Mouse (Mus musculus): Measurements from ENCODE around the gene Gli1.
A peak's percentile ranks its signal among the peaks of the same experiment; 100 is the strongest.

Gli1 gene

DNA sequence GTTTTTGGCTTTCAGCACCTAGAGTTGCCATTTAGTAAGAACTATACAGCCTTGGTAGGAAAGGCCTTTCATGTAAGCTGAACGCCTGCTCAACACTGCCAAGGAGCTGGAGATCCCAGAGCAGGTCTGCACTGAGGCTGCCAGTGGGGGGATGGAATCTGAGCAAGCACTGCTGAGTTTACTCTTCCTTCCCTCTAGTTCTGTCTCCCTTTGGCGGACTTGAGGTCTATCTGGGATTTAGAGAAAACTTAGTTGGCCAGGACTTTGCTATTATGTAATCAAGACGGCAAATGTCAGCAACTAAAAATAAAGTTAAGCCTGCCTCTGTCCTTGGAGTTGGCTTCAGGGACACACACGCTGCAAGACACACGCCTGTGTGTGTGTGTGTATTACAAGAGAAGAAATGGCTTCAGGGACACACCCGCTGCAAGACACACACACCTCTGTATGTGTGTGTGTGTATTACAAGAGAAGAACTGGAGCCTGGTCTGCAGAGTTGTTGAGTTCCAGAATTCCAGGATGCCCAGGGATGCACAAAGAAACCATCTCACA, 48.7 kb downstream of the Gli1 start:
- no peak for DNase-seq (ENCODE audit: low read depth, low spot score)

DNA sequence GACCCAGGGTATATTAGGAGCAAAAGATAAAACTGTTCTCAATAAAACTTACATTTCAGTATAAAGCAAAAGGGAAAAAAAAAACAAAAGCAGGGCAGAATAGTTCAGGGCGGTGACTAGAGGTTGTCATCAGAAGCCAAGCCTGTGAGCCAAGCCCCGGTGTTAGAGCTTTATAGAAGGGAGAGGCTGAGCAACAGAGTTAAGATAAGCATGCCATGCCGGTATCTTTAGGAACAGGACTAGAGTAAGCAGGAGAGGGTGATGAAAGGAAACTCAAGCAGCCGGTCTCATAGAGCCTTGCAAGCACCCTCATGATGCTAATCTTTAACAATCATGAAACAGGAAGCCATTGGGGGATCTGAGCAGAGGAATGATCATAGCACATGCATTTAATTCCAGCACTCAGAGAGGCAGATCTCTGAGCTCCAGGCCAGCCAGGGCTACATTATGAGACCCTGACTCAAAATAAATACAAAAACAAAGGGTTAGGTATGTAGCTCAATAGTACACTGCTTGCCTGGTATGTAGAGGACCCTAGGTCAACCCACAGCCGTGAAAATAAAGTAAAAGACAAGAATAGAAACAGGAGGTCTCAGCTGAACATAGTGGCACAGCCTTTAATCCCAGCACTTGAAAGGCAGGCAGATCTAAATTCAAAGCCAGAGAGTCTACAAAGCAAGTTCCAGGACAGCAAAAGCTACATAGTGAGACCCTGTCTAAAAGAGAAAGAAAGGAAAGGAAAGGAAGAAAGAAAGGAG, 49.7 kb downstream of the Gli1 start:
- DNase-seq (ENCODE audit: low read depth, low spot score): no peak

DNA sequence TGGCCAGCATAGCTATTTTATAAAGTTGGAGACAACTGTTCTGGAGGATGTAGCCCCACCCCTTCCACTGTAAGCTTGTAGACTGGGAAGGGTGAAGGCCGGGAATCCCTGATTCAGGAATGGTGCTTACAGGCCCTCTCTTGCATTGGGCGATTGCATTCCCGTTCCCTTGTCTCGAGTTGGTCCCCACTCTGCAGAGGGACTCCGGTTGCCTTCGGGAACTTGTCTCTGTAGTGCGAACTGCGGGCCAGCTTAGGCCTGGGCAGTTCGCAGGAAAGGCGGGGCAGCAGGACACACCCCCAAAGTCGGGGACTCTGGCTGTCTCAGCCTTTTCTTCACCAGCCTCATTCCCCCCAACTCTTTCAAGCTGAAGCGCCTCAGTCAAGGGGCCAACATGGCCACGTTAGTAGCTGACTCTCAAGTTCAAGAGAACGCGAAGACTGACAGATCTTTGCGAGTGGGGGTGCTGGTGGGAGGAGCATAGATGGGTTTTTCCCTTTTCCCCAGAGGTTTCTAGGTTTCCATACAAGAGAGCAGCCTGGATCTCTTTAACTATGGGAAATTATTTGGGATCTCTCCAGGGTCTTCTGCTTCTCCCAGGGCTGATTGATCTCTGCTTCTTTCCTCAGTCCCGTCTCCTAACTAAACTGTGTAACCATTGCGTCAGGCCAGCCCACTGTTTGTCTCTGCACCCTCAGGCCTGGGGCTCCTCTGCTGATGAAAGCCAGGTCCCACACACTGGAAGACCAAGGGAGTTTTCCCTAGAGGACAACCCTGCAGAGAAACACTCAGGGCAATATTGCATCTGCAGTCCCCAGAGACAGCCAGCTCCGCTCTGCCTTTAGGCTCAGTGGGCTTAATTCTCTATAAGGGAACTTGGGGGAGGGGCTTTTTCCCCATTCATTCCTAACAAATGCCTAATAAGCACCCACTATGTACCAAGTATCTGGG, 50.6 kb downstream of the Gli1 start:
- DNase-seq (ENCODE audit: low read depth, low spot score): peak; percentile 49

DNA sequence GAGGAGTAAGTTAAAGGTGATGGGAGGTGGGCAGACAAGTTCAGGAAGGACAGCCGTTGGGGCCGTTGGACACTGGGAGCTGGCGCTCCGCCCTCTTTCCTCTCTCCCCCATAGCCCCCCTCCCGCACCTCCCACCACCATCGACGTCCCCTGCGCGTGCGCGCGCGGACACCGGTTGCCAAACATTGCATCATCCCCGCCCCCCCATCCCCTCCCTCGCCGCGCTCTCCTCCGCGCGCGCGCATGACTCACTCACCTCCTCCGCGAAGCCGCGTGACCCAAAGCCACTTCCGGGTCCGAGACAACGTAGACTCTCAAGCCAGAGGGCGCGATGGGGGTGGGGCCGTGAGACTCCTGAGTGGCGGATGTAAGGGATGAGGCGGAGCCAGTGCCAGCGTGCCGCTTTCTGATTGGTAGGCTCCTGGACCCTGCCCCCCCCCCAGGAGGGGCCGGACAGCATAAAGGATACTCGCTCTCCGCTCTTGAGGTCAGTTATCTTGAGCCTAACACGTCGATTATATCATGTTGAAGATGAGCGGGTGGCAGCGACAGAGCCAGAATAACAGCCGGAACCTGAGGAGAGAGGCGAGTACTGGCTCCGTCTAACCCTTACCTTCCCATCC, 51.4 kb downstream of the Gli1 start:
- peak; percentile 100 for DNase-seq (ENCODE audit: low read depth, low spot score)

DNA sequence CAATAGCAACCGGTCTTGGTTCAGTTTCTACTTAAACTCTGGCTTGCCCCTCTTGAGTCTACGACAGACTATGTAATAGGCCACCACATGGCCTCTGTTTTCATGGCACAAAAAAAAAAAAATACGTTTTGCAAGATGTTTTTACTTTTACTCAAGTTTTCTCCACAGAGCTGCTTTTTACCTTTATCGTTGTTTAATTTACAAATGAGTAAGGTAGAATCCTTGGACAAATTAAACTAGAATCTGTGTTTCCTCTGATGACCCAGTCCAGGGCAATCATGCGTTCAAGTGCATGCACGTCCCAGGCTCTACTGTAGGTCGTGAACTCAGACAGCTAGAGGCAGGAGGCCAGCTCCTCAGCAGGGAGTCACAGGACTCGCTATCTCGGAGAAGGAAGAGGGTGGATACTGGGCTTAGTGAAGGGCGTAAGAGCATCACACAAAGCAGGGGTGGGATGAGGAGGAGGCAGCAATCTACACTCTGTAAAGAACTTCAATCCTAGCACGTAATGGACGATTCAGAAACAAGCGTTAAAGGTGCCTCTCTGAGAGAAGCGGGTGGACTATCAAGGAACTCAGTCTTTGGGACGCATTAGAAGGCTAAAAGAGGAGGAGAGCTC, 52.1 kb downstream of the Gli1 start:
- peak; percentile 76 for DNase-seq (ENCODE audit: low read depth, low spot score)

DNA sequence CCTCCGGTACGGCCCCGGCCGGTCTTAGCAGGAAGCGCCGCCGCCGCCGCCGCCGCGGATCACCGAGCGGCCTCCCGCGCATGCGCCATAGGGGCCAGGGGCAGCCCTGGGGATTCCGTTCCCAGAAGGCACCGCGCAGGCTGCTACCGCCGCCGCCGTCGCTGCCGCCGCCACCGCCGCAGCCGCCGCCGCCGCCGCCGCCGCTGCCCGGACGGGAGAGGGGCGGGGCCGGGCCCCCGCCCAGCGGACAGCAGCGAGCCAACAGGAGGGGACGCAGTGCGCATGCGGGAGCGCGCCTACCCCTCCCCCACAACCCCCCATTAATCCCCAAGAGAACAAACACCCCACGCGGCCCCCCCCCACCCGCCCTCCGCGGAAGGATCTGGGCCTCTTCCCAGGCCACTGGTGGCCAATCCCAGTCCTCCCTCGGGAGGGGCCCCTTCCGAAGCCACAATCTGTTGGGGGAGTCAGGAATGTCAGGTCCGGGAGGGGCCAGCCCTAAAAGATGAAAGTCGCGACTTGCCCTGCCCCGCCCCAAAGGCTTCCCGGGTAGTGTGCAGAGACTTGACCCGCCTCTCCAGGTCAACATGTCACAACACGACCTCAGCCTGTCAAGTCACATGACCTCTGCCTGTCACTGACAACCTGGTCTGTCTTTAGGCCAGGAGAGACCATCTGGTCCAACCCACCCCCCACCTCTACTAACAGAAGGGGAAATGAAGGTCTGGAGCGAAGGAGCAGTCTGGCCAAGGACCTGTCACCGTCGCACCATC, 52.8 kb downstream of the Gli1 start, which contains the start of gene Mbd6:
Mbd6 (minus strand) TSS at position 219 of the 773 bp plus-strand sequence.
- peak; percentile 93 for DNase-seq (ENCODE audit: low read depth, low spot score)

DNA sequence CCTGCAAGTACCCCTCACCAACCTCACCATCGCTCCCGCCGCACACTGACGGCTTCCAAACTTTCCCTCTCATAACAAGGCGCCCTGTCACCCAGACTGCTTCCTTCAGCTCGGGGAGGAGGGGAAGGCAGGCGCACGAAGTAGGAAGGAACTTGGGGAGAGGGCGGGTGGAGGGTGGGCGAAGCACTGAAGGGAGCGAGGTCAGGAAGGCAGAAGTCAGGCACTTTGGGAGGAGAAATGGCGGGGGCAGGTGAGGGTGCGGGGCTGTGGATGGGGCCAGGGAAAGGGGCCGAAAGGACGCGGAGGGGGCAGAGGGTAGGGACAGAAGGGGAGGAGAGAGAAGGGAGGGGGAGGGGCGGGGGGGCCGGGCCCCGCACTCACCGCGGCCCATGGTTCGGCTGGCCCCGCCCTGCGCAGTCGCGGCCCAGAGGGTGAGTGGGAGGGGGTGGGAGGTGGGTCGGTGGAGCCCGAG, 53.4 kb downstream of the Gli1 start:
- DNase-seq (ENCODE audit: low read depth, low spot score): peak; percentile 66

DNA sequence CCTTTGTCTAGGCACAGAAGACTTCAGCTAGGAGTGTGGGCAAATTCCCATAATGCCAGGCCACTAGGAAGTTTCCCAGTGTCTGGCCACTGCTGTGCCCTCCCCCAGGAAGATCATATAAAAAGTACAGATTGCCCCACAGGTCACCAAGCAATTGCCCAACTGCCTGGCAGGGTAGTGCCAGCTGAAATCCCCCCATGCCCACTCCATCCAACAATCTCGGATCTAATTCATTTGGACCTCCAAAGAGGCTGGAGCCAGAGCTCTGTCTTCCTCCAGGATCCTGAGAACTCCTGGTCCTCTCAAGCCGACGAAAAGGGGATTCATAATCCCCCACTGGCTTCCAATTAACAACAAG, 53.9 kb downstream of the Gli1 start:
- no peak for DNase-seq (ENCODE audit: low read depth, low spot score)

DNA sequence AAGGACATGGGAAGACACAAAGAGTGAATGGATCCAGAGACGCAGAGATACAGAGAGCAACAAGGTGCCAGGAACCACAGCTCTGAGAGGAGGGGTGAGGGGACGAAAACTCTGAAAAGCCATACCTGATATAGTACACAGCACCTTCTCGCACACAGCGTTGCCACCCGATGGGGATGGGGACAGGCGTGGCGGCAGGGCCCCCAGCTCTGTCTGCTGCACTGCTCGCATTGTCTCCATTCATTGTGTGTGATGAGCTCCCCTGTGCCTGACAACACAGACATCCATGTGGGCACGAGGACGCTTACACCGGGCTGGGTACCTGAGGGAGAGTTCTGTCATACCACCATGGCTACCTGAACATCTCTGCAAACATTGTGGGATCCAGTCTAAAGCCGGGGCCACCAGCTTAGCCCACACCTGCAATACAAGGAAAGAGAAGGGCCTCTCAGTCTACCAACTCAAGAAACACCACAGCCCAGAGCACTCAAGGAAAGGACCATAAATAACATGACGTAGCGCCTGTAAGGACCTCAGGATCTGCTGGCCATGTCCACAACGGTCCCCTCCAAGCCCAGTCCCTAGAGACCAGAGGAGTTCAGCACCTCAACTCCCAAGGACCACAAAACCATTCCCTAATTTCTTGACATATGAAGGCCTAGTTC, 54.4 kb downstream of the Gli1 start:
- DNase-seq (ENCODE audit: low read depth, low spot score): no peak

DNA sequence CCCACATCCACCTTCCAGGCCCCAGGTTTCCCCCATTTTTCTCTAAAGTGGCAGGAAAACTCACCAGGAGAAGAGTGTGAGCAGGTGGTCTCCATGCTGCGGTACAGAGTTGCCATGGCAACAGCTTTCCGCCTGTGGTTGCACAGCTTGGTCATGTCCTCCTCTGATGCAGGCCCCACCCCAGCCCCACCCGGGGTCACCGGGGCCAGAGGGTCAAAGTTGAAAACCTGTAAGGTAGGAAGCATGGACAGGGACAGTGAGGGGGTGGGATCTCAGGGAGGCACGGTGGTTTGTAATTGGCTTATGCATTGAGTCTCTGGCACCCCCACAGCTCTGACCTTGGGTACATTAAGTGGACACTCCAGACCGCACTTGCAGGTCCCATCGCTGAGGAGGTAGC, 55.0 kb downstream of the Gli1 start:
- DNase-seq (ENCODE audit: low read depth, low spot score): no peak

DNA sequence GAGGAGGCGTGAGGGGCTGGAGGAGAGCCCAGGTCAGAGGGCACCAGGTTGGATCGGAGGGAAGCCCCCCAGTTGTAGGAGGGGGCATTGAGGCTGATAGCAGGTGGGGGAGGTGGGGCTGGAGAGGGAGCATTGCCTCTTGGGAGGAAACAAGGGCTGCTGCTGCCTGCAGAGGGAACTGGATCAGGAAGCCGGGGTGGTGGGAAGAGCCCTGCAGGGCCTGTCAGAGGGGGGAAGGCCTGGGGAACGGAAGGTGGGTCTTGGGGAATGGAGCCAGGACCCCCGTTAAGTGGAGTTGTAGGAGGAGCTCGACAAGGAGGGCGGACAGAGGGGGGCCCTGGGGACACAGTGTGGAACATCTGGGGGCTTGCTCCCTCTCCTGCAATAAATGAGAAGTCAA, 55.6 kb downstream of the Gli1 start:
- no peak for DNase-seq (ENCODE audit: low read depth, low spot score)

DNA sequence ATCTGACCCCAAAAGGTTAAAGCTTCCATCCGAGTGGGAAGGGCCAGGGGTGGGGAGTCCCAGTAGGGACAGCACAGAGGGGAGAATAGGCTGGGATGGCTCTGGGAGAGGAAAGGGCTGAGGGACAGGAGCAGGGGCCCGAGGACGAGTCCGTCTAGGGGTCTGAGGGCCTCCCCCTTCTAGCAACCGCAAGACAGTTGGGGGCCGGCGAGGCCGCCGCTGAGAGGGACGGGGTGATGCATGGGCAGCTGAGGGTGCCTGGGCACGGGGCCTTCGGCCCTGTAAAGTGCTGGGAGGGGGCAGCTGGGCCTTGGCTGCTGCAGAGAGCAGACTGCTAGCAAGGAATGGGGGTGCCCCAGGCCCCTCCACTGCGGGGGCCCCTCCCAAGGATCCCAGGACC, 56.1 kb downstream of the Gli1 start:
- no peak for DNase-seq (ENCODE audit: low read depth, low spot score)

DNA sequence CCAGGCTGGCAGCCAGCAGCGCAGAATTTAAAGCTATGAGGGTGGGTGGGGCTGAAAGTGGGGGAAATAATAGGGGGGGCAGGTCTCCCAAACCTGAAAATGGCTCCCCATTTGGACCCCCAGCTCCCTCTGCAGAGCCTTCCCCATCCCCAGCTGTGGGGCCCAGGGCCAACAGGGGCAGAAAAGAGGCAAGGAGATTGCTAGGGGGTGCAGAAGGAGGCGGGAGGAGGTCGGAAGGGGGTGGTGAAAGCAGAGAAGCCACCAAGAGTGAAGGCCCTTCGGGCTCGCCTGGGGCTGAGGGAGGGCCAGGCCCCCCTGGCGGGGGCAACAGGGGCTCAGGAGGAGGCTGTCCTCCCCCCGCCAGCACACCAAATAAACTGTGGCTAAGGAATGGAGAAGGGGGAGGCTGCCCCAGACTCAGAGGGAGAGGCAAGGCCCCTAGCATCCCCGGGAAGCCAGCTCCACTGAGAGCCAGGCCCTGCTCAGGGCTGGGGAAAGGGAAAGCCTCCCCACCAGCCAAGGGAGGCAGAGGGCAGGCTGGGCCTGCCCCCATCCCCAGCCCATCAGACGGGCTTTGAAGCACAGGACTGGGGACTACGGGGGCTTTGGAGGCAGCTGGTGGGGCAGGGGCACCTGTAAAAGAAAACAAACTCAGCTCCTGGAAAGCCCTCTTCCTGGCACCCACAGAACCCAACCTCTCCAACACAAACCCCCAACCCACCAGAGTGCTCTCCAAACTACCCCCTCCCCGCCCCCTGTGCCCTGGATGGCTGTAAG, 56.9 kb downstream of the Gli1 start:
- no peak for DNase-seq (ENCODE audit: low read depth, low spot score)

DNA sequence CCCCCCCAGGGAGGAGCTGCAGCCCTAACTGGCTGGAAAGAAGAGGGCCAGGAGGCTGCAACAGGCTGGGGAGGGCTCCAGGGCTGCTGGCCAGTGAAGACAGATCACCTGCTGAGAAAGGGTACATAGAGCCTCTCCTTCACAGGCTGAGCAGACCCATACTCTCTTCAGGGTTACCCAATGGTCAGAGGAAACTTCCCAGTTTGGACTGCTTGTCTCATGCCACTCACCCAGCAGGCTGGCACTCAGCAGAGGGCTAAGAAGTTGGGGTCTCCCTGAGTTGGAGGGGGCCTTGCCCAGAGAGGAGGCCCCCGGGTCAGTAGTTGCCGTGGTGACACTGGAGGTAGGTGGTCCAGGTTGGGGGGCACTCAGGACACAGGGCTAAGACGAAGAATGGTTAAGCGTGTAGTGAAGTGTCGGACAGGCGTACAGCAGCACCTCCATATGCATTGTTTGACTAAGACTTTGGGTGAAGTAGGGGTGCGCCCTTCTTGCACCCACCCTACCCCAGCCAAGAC, 57.6 kb downstream of the Gli1 start:
- no peak for DNase-seq (ENCODE audit: low read depth, low spot score)

DNA sequence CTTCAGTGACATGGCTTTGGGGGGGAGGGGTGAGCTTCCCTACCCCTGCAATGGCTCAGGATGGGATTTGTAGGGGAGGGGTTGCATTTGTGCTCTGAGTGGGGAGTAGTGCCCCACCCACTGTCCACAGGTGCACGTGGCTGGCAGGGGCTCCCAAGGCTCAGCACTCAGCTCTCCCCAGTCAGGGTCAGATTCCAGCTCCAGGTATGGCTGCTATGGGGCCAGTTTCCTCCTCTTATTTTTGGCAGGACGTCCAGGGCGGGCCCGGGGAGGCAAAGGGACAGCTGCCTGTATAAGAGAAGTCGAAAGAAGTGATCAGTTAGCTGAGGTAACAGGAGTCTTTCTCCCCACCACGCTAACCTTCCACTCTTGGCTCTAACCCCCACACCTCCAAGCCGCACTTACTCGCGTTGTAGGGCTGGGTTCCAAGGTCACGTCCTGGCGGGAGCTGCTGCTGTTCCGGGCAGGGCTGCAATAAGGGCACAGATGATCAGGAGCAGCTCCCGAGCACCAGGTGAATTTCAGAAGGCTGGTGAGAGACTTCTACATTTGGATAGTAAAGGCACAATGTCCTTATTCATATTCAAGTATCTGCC, 59.1 kb downstream of the Gli1 start:
- peak; percentile 56 for DNase-seq (ENCODE audit: low read depth, low spot score)

DNA sequence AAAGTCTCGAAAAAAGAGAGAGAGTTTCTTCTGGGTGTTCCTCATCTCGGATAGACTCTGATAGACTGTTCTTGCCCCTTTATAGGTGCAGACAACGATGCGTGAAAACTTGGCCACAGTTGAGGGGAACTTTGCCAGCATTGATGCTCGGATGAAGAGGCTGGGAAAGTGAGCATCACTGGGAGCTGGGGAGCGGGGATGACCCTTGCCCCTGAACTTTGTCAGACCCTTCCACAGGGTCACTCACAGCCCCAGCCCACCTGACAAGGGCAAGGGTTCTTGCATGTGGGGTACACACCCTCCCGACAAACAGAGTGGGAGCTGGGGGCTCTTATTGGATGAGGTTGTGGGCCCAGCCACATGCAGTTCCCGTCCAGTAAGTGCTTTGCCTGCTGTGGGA, 60.5 kb downstream of the Gli1 start:
- no peak for DNase-seq (ENCODE audit: low read depth, low spot score)
